Mouse (Mus musculus) cerebellum, adult 8-10 months (tissue): ENCODE results near the gene Ikzf1.

Experiments used
- DNase-seq: peaks from one replicate; pipeline ENCODE4 v3.0.0; 2022

The Ikzf1 gene

GRCm38 (mm10) chr11:11725252-11725875, 40.6 kb downstream of the Ikzf1 start:
- no peak for DNase-seq

- no peak for DNase-seq
Observed at GRCm38 (mm10) chr11:11725876-11726525, 41.2 kb downstream of the Ikzf1 start.

GRCm38 (mm10) chr11:11726807-11727276, 42.0 kb downstream of the Ikzf1 start:
- no peak for DNase-seq

- no peak for DNase-seq
Observed at GRCm38 (mm10) chr11:11727936-11728556, 43.2 kb downstream of the Ikzf1 start.

GRCm38 (mm10) chr11:11729216-11729615, 44.4 kb downstream of the Ikzf1 start:
- no peak for DNase-seq

- DNase-seq = no peak
Observed at GRCm38 (mm10) chr11:11730062-11730461, 45.3 kb downstream of the Ikzf1 start.

- no peak for DNase-seq
Observed at GRCm38 (mm10) chr11:11731727-11732126, 46.9 kb downstream of the Ikzf1 start.

GRCm38 (mm10) chr11:11732972-11733770, 48.4 kb downstream of the Ikzf1 start:
- no peak for DNase-seq

- no peak for DNase-seq
Observed at GRCm38 (mm10) chr11:11735155-11735554, 50.4 kb downstream of the Ikzf1 start.

- DNase-seq = no peak
Observed at GRCm38 (mm10) chr11:11736948-11737347, 52.1 kb downstream of the Ikzf1 start.

- no peak for DNase-seq
Observed at GRCm38 (mm10) chr11:11737562-11737961, 52.8 kb downstream of the Ikzf1 start.

- DNase-seq = no peak
Observed at GRCm38 (mm10) chr11:11739054-11739453, 54.3 kb downstream of the Ikzf1 start.

- DNase-seq = no peak
Observed at GRCm38 (mm10) chr11:11740603-11741002, 55.8 kb downstream of the Ikzf1 start.

- no peak for DNase-seq
Observed at GRCm38 (mm10) chr11:11741574-11741973, 56.8 kb downstream of the Ikzf1 start.

GRCm38 (mm10) chr11:11742626-11743025, 57.8 kb downstream of the Ikzf1 start:
- no peak for DNase-seq

GRCm38 (mm10) chr11:11744222-11744621, 59.4 kb downstream of the Ikzf1 start:
- DNase-seq = no peak

- DNase-seq = no peak
Observed at GRCm38 (mm10) chr11:11751091-11751490, 66.3 kb downstream of the Ikzf1 start.

- no peak for DNase-seq
Observed at GRCm38 (mm10) chr11:11752859-11753258, 68.1 kb downstream of the Ikzf1 start.

- no peak for DNase-seq
Observed at GRCm38 (mm10) chr11:11758121-11758520, 73.3 kb downstream of the Ikzf1 start.

- no peak for DNase-seq
Observed at GRCm38 (mm10) chr11:11758883-11759282, 74.1 kb downstream of the Ikzf1 start.

GRCm38 (mm10) chr11:11763211-11763666, 78.4 kb downstream of the Ikzf1 start:
- DNase-seq = no peak

GRCm38 (mm10) chr11:11765414-11765813, 80.6 kb downstream of the Ikzf1 start:
- no peak for DNase-seq

- no peak for DNase-seq
Observed at GRCm38 (mm10) chr11:11766105-11766504, 81.3 kb downstream of the Ikzf1 start.
